Mouse (Mus musculus) midbrain, embryonic 10.5 days (tissue): Measurements from ENCODE around the gene Ccdc122. TPM values are rescaled to one million over a fixed set of nuclear protein-coding genes. Genes with fewer than 3 reads are reported as not detected.
"Not testable (repeated sequence)": the region's sequence is repeated elsewhere in the genome, so short reads cannot be mapped to it uniquely, and the experiment has no call there.

Experiments
- DNase-seq: peaks from one replicate; pipeline ENCODE4 v3.0.0-alpha.2; 2017; ENCODE audit warnings: low spot score
- H3K27ac ChIP-seq: fragments of 300-500 bp; sonication (generic); replicated peaks from 2 replicates; pipeline ENCODE4 v1.5.1; 2016; ENCODE audit warnings: mild to moderate bottlenecking
- H3K27me3 ChIP-seq: fragments of 300-500 bp; sonication (generic); 2 replicates; pipeline ENCODE4 v1.6.1; 2016; ENCODE audit warnings: low read depth, mild to moderate bottlenecking; ENCODE audit not compliant: poor library complexity, severe bottlenecking
- H3K36me3 ChIP-seq: fragments of 300-500 bp; sonication (generic); 2 replicates; pipeline ENCODE4 v1.6.1; 2016; ENCODE audit warnings: mild to moderate bottlenecking, moderate library complexity
- H3K4me1 ChIP-seq: fragments of 300-500 bp; sonication (generic); 2 replicates; pipeline ENCODE4 v1.6.1; 2016
- H3K4me3 ChIP-seq: fragments of 300-500 bp; sonication (generic); 2 replicates; pipeline ENCODE4 v1.5.1; 2016; ENCODE audit warnings: mild to moderate bottlenecking, moderate library complexity
- H3K9me3 ChIP-seq: fragments of 300-500 bp; sonication (generic); replicated peaks from 2 replicates; pipeline ENCODE4 v1.6.1; 2016; ENCODE audit warnings: mild to moderate bottlenecking
- WGBS: fragments of 180-500 bp; shearing (Covaris S2); methylation state at CpG from one replicate; pipeline ENCODE4 v1.1.7; 2016; 5-methylcytosine and 5-hydroxymethylcytosine counted together
- polyA plus RNA-seq: library from polyadenylated mRNA; unstranded; fragments of >200 nt; fragmentation: Nextera tagmentation; extraction: Ambion mirVana; gene quantifications from 2 replicates; pipeline ENCODE4 v1.2.1, GENCODE M21; 2016

Gene Ccdc122
- polyA plus RNA-seq, 1 experiment from 2014 or later, result 0.96 TPM

GRCm38 (mm10) chr14:77034175-77034915 lies 2.2 kb upstream of the Ccdc122 start:
- Histone ChIP-seq H3K27me3 (peaks cover 12% of the 10 kb centered on the region), H3K9me3 (no peaks in the 10 kb centered on the region), H3K36me3 (no peaks in the 10 kb centered on the region), H3K27ac (no peak overlapping the region), H3K4me3 (no peak overlapping the region), H3K4me1 (peaks cover 23% of the 10 kb centered on the region)
- DNase-seq, result no peak
- WGBS, result 59% methylated on average over 7 of the region's 7 CpGs

- no peak overlapping the region for H3K4me3 ChIP-seq
Observed at GRCm38 (mm10) chr14:77034970-77035369, 1.6 kb upstream of the Ccdc122 start.

GRCm38 (mm10) chr14:77037330-77037729 lies 758 bp downstream of the Ccdc122 start:
- Histone ChIP-seq H3K36me3 (no peaks in the 10 kb centered on the region), H3K27me3 (peaks cover 12% of the 10 kb centered on the region), H3K4me3 (no peak overlapping the region), H3K4me1 (peaks cover 23% of the 10 kb centered on the region), H3K9me3 (no peaks in the 10 kb centered on the region), H3K27ac (no peak overlapping the region)
- 88% methylated on average over 5 of the region's 5 CpGs for WGBS
- no peak for DNase-seq

More at GRCm38 (mm10) chr14:77034970-77035369, 1.6 kb upstream of the Ccdc122 start:
- Histone ChIP-seq H3K27me3 (peaks cover 12% of the 10 kb centered on the region), H3K36me3 (no peaks in the 10 kb centered on the region), H3K4me1 (peaks cover 23% of the 10 kb centered on the region), H3K9me3 (no peaks in the 10 kb centered on the region), H3K27ac (no peak overlapping the region)
- no peak for DNase-seq
- 92% methylated on average over 8 of the region's 8 CpGs for WGBS

GRCm38 (mm10) chr14:77037832-77038425 lies 1.4 kb downstream of the Ccdc122 start:
- H3K4me1 ChIP-seq, result peaks cover 23% of the 10 kb centered on the region
- H3K36me3 ChIP-seq, result no peaks in the 10 kb centered on the region
- H3K9me3 ChIP-seq, result no peaks in the 10 kb centered on the region
- DNase-seq, result no peak
- 82% methylated on average over 8 of the region's 8 CpGs for WGBS
- no peak overlapping the region for H3K27ac ChIP-seq
- peaks cover 12% of the 10 kb centered on the region for H3K27me3 ChIP-seq
- no peak overlapping the region for H3K4me3 ChIP-seq

GRCm38 (mm10) chr14:77053288-77053687 lies 16.7 kb downstream of the Ccdc122 start:
- no peak for DNase-seq
- Histone ChIP-seq H3K36me3 (no peaks in the 10 kb centered on the region), H3K4me1 (no peaks in the 10 kb centered on the region), H3K27me3 (no peaks in the 10 kb centered on the region), H3K9me3 (peaks cover 5% of the 10 kb centered on the region; the same call in 1 of the 2 replicates), H3K27ac (no peak overlapping the region), H3K4me3 (no peak overlapping the region)

GRCm38 (mm10) chr14:77069361-77069760 lies 32.8 kb downstream of the Ccdc122 start:
- Histone ChIP-seq H3K4me3 (no peak overlapping the region), H3K9me3 (no peaks in the 10 kb centered on the region), H3K4me1 (no peaks in the 10 kb centered on the region), H3K36me3 (no peaks in the 10 kb centered on the region), H3K27ac (no peak overlapping the region), H3K27me3 (no peaks in the 10 kb centered on the region)
- WGBS, result 90% methylated on average over 1 of the region's 1 CpGs
- DNase-seq, result no peak

- DNase-seq, result no peak
- H3K4me3 ChIP-seq, result no peak overlapping the region
- H3K27me3 ChIP-seq, result no peaks in the 10 kb centered on the region
- H3K4me1 ChIP-seq, result no peaks in the 10 kb centered on the region
- WGBS, result 89% methylated on average over 5 of the region's 5 CpGs
- no peak overlapping the region for H3K27ac ChIP-seq
- no peaks in the 10 kb centered on the region for H3K9me3 ChIP-seq
- no peaks in the 10 kb centered on the region for H3K36me3 ChIP-seq
Observed at GRCm38 (mm10) chr14:77081248-77081647, 44.7 kb downstream of the Ccdc122 start.

- WGBS, result 74% methylated on average over 2 of the region's 2 CpGs
- no peak overlapping the region for H3K27ac ChIP-seq
- no peak overlapping the region for H3K4me3 ChIP-seq
- H3K4me1 ChIP-seq, result no peaks in the 10 kb centered on the region
- H3K9me3 ChIP-seq, result no peaks in the 10 kb centered on the region
- H3K36me3 ChIP-seq, result no peaks in the 10 kb centered on the region
- no peak for DNase-seq
- H3K27me3 ChIP-seq, result no peaks in the 10 kb centered on the region
Observed at GRCm38 (mm10) chr14:77100285-77100684, 63.7 kb downstream of the Ccdc122 start.

- not testable (repeated sequence) for DNase-seq, H3K27ac ChIP-seq, H3K36me3 ChIP-seq, H3K4me1 ChIP-seq, H3K4me3 ChIP-seq, H3K9me3 ChIP-seq, H3K27me3 ChIP-seq
- 91% methylated on average over 5 of the region's 5 CpGs for WGBS
Observed at GRCm38 (mm10) chr14:77110622-77111021, 74.0 kb downstream of the Ccdc122 start.

- H3K27me3 ChIP-seq, result no peaks in the 10 kb centered on the region
- DNase-seq, result no peak
- 92% methylated on average over 5 of the region's 5 CpGs for whole genome bisulfite sequencing
- H3K36me3 ChIP-seq, result no peaks in the 10 kb centered on the region
- no peaks in the 10 kb centered on the region for H3K4me1 ChIP-seq
- H3K9me3 ChIP-seq, result no peaks in the 10 kb centered on the region
- H3K27ac ChIP-seq, result no peak overlapping the region
- no peak overlapping the region for H3K4me3 ChIP-seq
Observed at GRCm38 (mm10) chr14:77130612-77131011, 94.0 kb downstream of the Ccdc122 start.

- H3K4me3 ChIP-seq, result no peak overlapping the region
- WGBS, result 82% methylated on average over 6 of the region's 6 CpGs
- H3K27me3 ChIP-seq, result no peaks in the 10 kb centered on the region
- H3K9me3 ChIP-seq, result no peaks in the 10 kb centered on the region
- no peaks in the 10 kb centered on the region for H3K36me3 ChIP-seq
- no peak overlapping the region for H3K27ac ChIP-seq
- no peak for DNase-seq
- 0 out of 2 replicates have a peak, but pooled peaks cover 3% of the 10 kb centered on the region for H3K4me1 ChIP-seq
Observed at GRCm38 (mm10) chr14:77136936-77137335, 100.4 kb downstream of the Ccdc122 start.

GRCm38 (mm10) chr14:77141324-77142282 lies 105.0 kb downstream of the Ccdc122 start:
- WGBS, result 40% methylated on average over 17 of the region's 17 CpGs
- Histone ChIP-seq H3K27me3 (no peaks in the 10 kb centered on the region), H3K27ac (no peak overlapping the region), H3K9me3 (no peaks in the 10 kb centered on the region), H3K4me1 (0 out of 2 replicates have a peak, but pooled peaks cover 3% of the 10 kb centered on the region), H3K4me3 (no peak overlapping the region), H3K36me3 (no peaks in the 10 kb centered on the region)
- DNase-seq, result peak; percentile 72
